Mouse (Mus musculus) Muller cell, postnatal 12 days (primary cell): ENCODE results near the gene Ccdc155.

Experiments used
- DNase-seq: peaks from one replicate; pipeline ENCODE4 v3.0.0-alpha.2; 2015; ENCODE audit errors: inconsistent ontology term

Gene Ccdc155

GRCm38 (mm10) chr7:45145460-45145859 lies 59.2 kb downstream of the Ccdc155 start:
- DNase-seq, result no peak

GRCm38 (mm10) chr7:45144368-45145174 lies 60.1 kb downstream of the Ccdc155 start:
- DNase-seq, result no peak

GRCm38 (mm10) chr7:45141914-45142313 lies 62.8 kb downstream of the Ccdc155 start:
- no peak for DNase-seq

GRCm38 (mm10) chr7:45141319-45141718 lies 63.4 kb downstream of the Ccdc155 start:
- DNase-seq, result no peak

- DNase-seq, result no peak
These were observed 64.6 kb downstream of the Ccdc155 start for GRCm38 (mm10) chr7:45139904-45140723.

GRCm38 (mm10) chr7:45138403-45138802 lies 66.3 kb downstream of the Ccdc155 start:
- no peak for DNase-seq

GRCm38 (mm10) chr7:45137171-45138006 lies 67.3 kb downstream of the Ccdc155 start:
- no peak for DNase-seq

GRCm38 (mm10) chr7:45135993-45136567 lies 68.6 kb downstream of the Ccdc155 start, which contains the start of the genes Gm45713 and Flt3l:
Gm45713 (minus strand) TSS chr7:45136231.
Flt3l (minus strand) TSS chr7:45136432.
- DNase-seq, result peak; percentile 92

- DNase-seq, result no peak
These were observed 69.3 kb downstream of the Ccdc155 start for GRCm38 (mm10) chr7:45135370-45135769.

- DNase-seq, result peak; percentile 34
These were observed 70.1 kb downstream of the Ccdc155 start for GRCm38 (mm10) chr7:45134544-45135026.
